8 mouse cellular contexts compared by ENCODE assay signal in genomic region chr10:13500938-13501496, GRCm38 (mm10). TPM values are rescaled to one million over a fixed set of nuclear protein-coding genes. Genes with fewer than 3 reads are reported as not detected.
DNase-seq lines count a peak whose midpoint lies in the region; ATAC-seq and TF ChIP-seq lines count a peak whose summit lies in the region.

No protein-coding gene starts in this region.

- H3K4me3 ChIP-seq in erythroblast, embryonic 14.5 days (replicated peaks), result peak overlapping the region; percentile 68
- H3K4me3 ChIP-seq in heart, embryonic 11.5 days (ENCODE audit: low read depth, low read length), result peak overlapping the region; percentile 65
- peak overlapping the region; percentile 64 for H3K4me3 ChIP-seq in kidney, embryonic 16.5 days (ENCODE audit: low read length)
- peak overlapping the region; percentile 69 for H3K4me3 ChIP-seq in liver, adult 2 months (ENCODE audit: insufficient read depth, low read depth, low read length)
- peak overlapping the region; percentile 26 for H3K4me3 ChIP-seq in myocyte

- peaks cover 31% of the 10 kb centered on the region for H3K36me3 ChIP-seq in erythroblast, embryonic 14.5 days (ENCODE audit: control insufficient read depth)
- H3K36me3 ChIP-seq in heart, embryonic 11.5 days (ENCODE audit: control insufficient read depth, insufficient read depth, low read length), result no peaks in the 10 kb centered on the region; the same call in 1 of the 2 replicates
- H3K36me3 ChIP-seq in kidney, embryonic 16.5 days (ENCODE audit: insufficient read depth, low read length), result 0 out of 2 replicates have a peak, but pooled peaks cover 6% of the 10 kb centered on the region
- H3K36me3 ChIP-seq in liver, adult 2 months (ENCODE audit: control insufficient read depth, insufficient read depth, low read length), result no peaks in the 10 kb centered on the region; the same call in 1 of the 2 replicates
- H3K36me3 ChIP-seq in myocyte (ENCODE audit: control insufficient read depth, insufficient read depth), result no peaks in the 10 kb centered on the region
- no peaks in the 10 kb centered on the region for H3K36me3 ChIP-seq in splenic B cell, adult 2 months (ENCODE audit: control insufficient read depth, insufficient read depth, low read length, poor library complexity, severe bottlenecking)

- no peaks in the 10 kb centered on the region for H3K9me3 ChIP-seq in erythroblast, embryonic 14.5 days (ENCODE audit: control insufficient read depth, low read length)
- no peaks in the 10 kb centered on the region for H3K9me3 ChIP-seq in heart, embryonic 11.5 days (replicated peaks; ENCODE audit: control insufficient read depth, low read length)
- H3K9me3 ChIP-seq in kidney, embryonic 16.5 days (ENCODE audit: low read length), result no peaks in the 10 kb centered on the region

- ATAC-seq in heart, embryonic 11.5 days (replicated peaks; ENCODE audit: insufficient number of reproducible peaks, low FRiP score, low TSS enrichment), result peak; percentile 80
- ATAC-seq in kidney, embryonic 16.5 days (ENCODE audit: low FRiP score, low TSS enrichment), result peak; percentile 98

- H3K9ac ChIP-seq in heart, embryonic 11.5 days (ENCODE audit: low read depth, low read length), result peak overlapping the region; percentile 68
- H3K9ac ChIP-seq in kidney, embryonic 16.5 days (replicated peaks; ENCODE audit: low read length), result peak overlapping the region; percentile 67
- peak overlapping the region; percentile 60 for H3K9ac ChIP-seq in liver, adult 2 months (ENCODE audit: low read depth, low read length)

- WGBS in heart, embryonic 11.5 days (ENCODE audit: insufficient replicate concordance), result 1% methylated on average over 29 of the region's 30 CpGs
- WGBS in kidney, embryonic 16.5 days, result under 1% methylated on average over 30 of the region's 30 CpGs
- WGBS in liver, adult 2 months, result under 1% methylated on average over 30 of the region's 30 CpGs

- no peak for TF ChIP-seq CTCF in brain, embryonic 14.5 days (IDR thresholded peaks at IDR 0.05; ENCODE audit: borderline replicate concordance, extremely low read depth, insufficient read depth, insufficient read length)
- TF ChIP-seq CTCF in liver, adult 2 months (IDR thresholded peaks at IDR 0.05; ENCODE audit: low read depth, low read length), result no peak

- H3K27me3 ChIP-seq in erythroblast, embryonic 14.5 days (ENCODE audit: control insufficient read depth), result no peaks in the 10 kb centered on the region
- no peaks in the 10 kb centered on the region for H3K27me3 ChIP-seq in heart, embryonic 11.5 days (ENCODE audit: control insufficient read depth, insufficient read depth, low read length)
- no peaks in the 10 kb centered on the region for H3K27me3 ChIP-seq in kidney, embryonic 16.5 days (ENCODE audit: insufficient read depth, low read length)
- no peaks in the 10 kb centered on the region for H3K27me3 ChIP-seq in liver, adult 2 months (ENCODE audit: control insufficient read depth, insufficient read depth, low read length)
- peaks cover 9% of the 10 kb centered on the region for H3K27me3 ChIP-seq in myocyte (ENCODE audit: control insufficient read depth, insufficient read depth, insufficient read length)
- no peaks in the 10 kb centered on the region for H3K27me3 ChIP-seq in splenic B cell, adult 2 months (ENCODE audit: control insufficient read depth, insufficient read depth, low read length, poor library complexity, severe bottlenecking)

- H3K4me1 ChIP-seq in erythroblast, embryonic 14.5 days (ENCODE audit: control insufficient read depth), result peaks cover 47% of the 10 kb centered on the region
- no peaks in the 10 kb centered on the region for H3K4me1 ChIP-seq in heart, embryonic 11.5 days (ENCODE audit: control insufficient read depth, insufficient read depth, low read length)
- peaks cover 12% of the 10 kb centered on the region for H3K4me1 ChIP-seq in kidney, embryonic 16.5 days (ENCODE audit: insufficient read depth, low read length)
- H3K4me1 ChIP-seq in liver, adult 2 months (ENCODE audit: control insufficient read depth, insufficient read depth, low read length), result no peaks in the 10 kb centered on the region

- H3K79me2 ChIP-seq in liver, adult 2 months (ENCODE audit: control insufficient read depth, insufficient read depth, low read length), result no peaks in the 10 kb centered on the region
- H3K79me2 ChIP-seq in myocyte (ENCODE audit: control insufficient read depth, insufficient read depth), result no peaks in the 10 kb centered on the region

- peak overlapping the region; percentile 88 for H3K4me2 ChIP-seq in heart, embryonic 11.5 days
- peak overlapping the region; percentile 72 for H3K4me2 ChIP-seq in kidney, embryonic 16.5 days (replicated peaks; ENCODE audit: low read depth, low read length)
- H3K4me2 ChIP-seq in myocyte (ENCODE audit: low read depth), result peak overlapping the region; percentile 66

- no peak overlapping the region; the same call in 1 of the 2 replicates for H3K27ac ChIP-seq in heart, embryonic 11.5 days (ENCODE audit: low read depth, low read length)
- peak overlapping the region; percentile 73 for H3K27ac ChIP-seq in kidney, embryonic 16.5 days (ENCODE audit: low read length)
- peak overlapping the region; percentile 15; the same call in 1 of the 2 replicates for H3K27ac ChIP-seq in liver, adult 2 months (replicated peaks; ENCODE audit: insufficient read depth, low read depth, low read length)

- H3ac ChIP-seq in myocyte (ENCODE audit: control insufficient read depth, insufficient read length), result no peak overlapping the region

- no peak for TF ChIP-seq POLR2A in brain, embryonic 14.5 days (IDR thresholded peaks at IDR 0.05; ENCODE audit: borderline replicate concordance, extremely low read depth, insufficient read depth, insufficient read length, poor library complexity, severe bottlenecking)
- no peak for TF ChIP-seq POLR2A in liver, adult 2 months (IDR thresholded peaks at IDR 0.05; ENCODE audit: extremely low read depth, insufficient read depth, low read length)
- peak; percentile 9 for TF ChIP-seq POLR2A in myocyte (IDR thresholded peaks at IDR 0.05; ENCODE audit: insufficient read length, low read depth)

- peak; percentile 86 to 87 for DNase-seq in B cell, adult 2 months
- DNase-seq in brain, embryonic 14.5 days (ENCODE audit: low read depth), result peak; percentile 91
- DNase-seq in liver, adult 2 months (ENCODE audit: extremely low read depth, low read depth, low spot score), result peak; percentile 75
- DNase-seq in splenic B cell, adult 2 months (ENCODE audit: low read depth, low spot score), result peak; percentile 88

TF ChIP-seq in myocyte, 11 proteins besides CTCF, POLR2A, EP300 and RAD21:
- no peak for TF ChIP-seq MYOG (IDR thresholded peaks at IDR 0.05; ENCODE audit: control insufficient read depth in 1 of 3, insufficient read depth in 1 of 3, insufficient read length in 2 of 3, low read depth in 2 of 3)
- peak; percentile 53 for TF ChIP-seq USF1 (IDR thresholded peaks at IDR 0.05; ENCODE audit: low read depth)

RNA-seq across cellular contexts. Expression of gene Fuca2, which starts 1.7 kb away (rescaled TPM):
- 11.6 and 17.0 TPM in 2 replicates for polyA plus RNA-seq in brain, embryonic 14.5 days (2012; rRNA removed)
- polyA plus RNA-seq in erythroblast, embryonic 14.5 days (2012), result 1.2 and 1.6 TPM in 2 replicates
- polyA plus RNA-seq in heart, embryonic 11.5 days (2014; fragmentation: Nextera tagmentation; extraction: Ambion mirVana), result 52.5 and 57.7 TPM in 2 replicates
- 118 and 127 TPM in 2 replicates for polyA plus RNA-seq in kidney, embryonic 16.5 days (2015; fragmentation: Nextera tagmentation; extraction: Ambion mirVana)
- total RNA-seq in liver, adult 2 months (2014; rRNA removed), result 8.0 and 11.1 TPM in 2 replicates
- polyA plus RNA-seq in liver, adult 2 months (2012; rRNA removed), result 4.0 TPM in 2 replicates
- 7.2 TPM for polyA plus RNA-seq in myocyte (2012; fragmentation: generic; extraction: Trizol)

RNA-seq across cellular contexts. Expression of gene Phactr2, which starts 26.8 kb away (rescaled TPM):
- 3.4 and 6.4 TPM in 2 replicates for polyA plus RNA-seq in brain, embryonic 14.5 days (2012; rRNA removed)
- polyA plus RNA-seq in erythroblast, embryonic 14.5 days (2012), result under 0.01 and 0.02 TPM in 2 replicates
- polyA plus RNA-seq in heart, embryonic 11.5 days (2014; fragmentation: Nextera tagmentation; extraction: Ambion mirVana), result 61.2 and 70.5 TPM in 2 replicates
- 20.7 and 26.9 TPM in 2 replicates for polyA plus RNA-seq in kidney, embryonic 16.5 days (2015; fragmentation: Nextera tagmentation; extraction: Ambion mirVana)
- 3.9 and 4.1 TPM in 2 replicates for total RNA-seq in liver, adult 2 months (2014; rRNA removed)
- polyA plus RNA-seq in liver, adult 2 months (2012; rRNA removed), result 1.1 and 1.2 TPM in 2 replicates
- polyA plus RNA-seq in myocyte (2012; fragmentation: generic; extraction: Trizol), result not detected

RNA-seq across cellular contexts. Expression of gene Adat2, which starts 51.7 kb away (rescaled TPM):
- polyA plus RNA-seq in brain, embryonic 14.5 days (2012; rRNA removed), result 4.8 and 5.6 TPM in 2 replicates
- 0.06 and 0.11 TPM in 2 replicates for polyA plus RNA-seq in erythroblast, embryonic 14.5 days (2012)
- polyA plus RNA-seq in heart, embryonic 11.5 days (2014; fragmentation: Nextera tagmentation; extraction: Ambion mirVana), result 2.6 and 3.3 TPM in 2 replicates
- 4.0 and 5.8 TPM in 2 replicates for polyA plus RNA-seq in kidney, embryonic 16.5 days (2015; fragmentation: Nextera tagmentation; extraction: Ambion mirVana)
- total RNA-seq in liver, adult 2 months (2014; rRNA removed), result 2.3 and 2.5 TPM in 2 replicates
- 1.8 and 2.9 TPM in 2 replicates for polyA plus RNA-seq in liver, adult 2 months (2012; rRNA removed)
- 9.4 TPM for polyA plus RNA-seq in myocyte (2012; fragmentation: generic; extraction: Trizol)

RNA-seq across cellular contexts. Expression of gene Pex3, which starts 51.9 kb away (rescaled TPM):
- 23.5 and 28.6 TPM in 2 replicates for polyA plus RNA-seq in brain, embryonic 14.5 days (2012; rRNA removed)
- 0.48 and 0.65 TPM in 2 replicates for polyA plus RNA-seq in erythroblast, embryonic 14.5 days (2012)
- 22.4 and 22.5 TPM in 2 replicates for polyA plus RNA-seq in heart, embryonic 11.5 days (2014; fragmentation: Nextera tagmentation; extraction: Ambion mirVana)
- 28.4 and 28.9 TPM in 2 replicates for polyA plus RNA-seq in kidney, embryonic 16.5 days (2015; fragmentation: Nextera tagmentation; extraction: Ambion mirVana)
- total RNA-seq in liver, adult 2 months (2014; rRNA removed), result 23.5 and 29.6 TPM in 2 replicates
- 9.5 and 9.6 TPM in 2 replicates for polyA plus RNA-seq in liver, adult 2 months (2012; rRNA removed)
- 10.6 TPM for polyA plus RNA-seq in myocyte (2012; fragmentation: generic; extraction: Trizol)
